Mouse (Mus musculus): Measurements from ENCODE around the gene Ppm1m.
A peak's percentile ranks its signal among the peaks of the same experiment; 100 is the strongest.

Gene Ppm1m

GRCm38 (mm10) chr9:106158037-106158491 is 41.5 kb downstream of the Ppm1m start, which contains the start of gene Glyctk:
Gene Glyctk, minus strand, starts transcription at chr9:106158138.
- DNase-seq (ENCODE audit: low read depth), result no peak

GRCm38 (mm10) chr9:106157623-106157925 is 42.0 kb downstream of the Ppm1m start:
- no peak for DNase-seq (ENCODE audit: low read depth)

GRCm38 (mm10) chr9:106156921-106157622 is 42.5 kb downstream of the Ppm1m start:
- no peak for DNase-seq (ENCODE audit: low read depth)

- peak; percentile 64 for DNase-seq (ENCODE audit: low read depth)
Observed at GRCm38 (mm10) chr9:106156419-106156818, 43.1 kb downstream of the Ppm1m start.

GRCm38 (mm10) chr9:106154106-106154505 is 45.4 kb downstream of the Ppm1m start:
- no peak for DNase-seq (ENCODE audit: low read depth)

GRCm38 (mm10) chr9:106149399-106149754 is 50.2 kb downstream of the Ppm1m start:
- no peak for DNase-seq (ENCODE audit: low read depth)

- DNase-seq (ENCODE audit: low read depth), result peak; percentile 21
Observed at GRCm38 (mm10) chr9:106148541-106149398, 50.8 kb downstream of the Ppm1m start.

GRCm38 (mm10) chr9:106147851-106148431 is 51.6 kb downstream of the Ppm1m start:
- no peak for DNase-seq (ENCODE audit: low read depth)

- DNase-seq (ENCODE audit: low read depth), result no peak
Observed at GRCm38 (mm10) chr9:106147281-106147680, 52.3 kb downstream of the Ppm1m start.

GRCm38 (mm10) chr9:106145582-106145981 is 54.0 kb downstream of the Ppm1m start:
- no peak for DNase-seq (ENCODE audit: low read depth)
